Mouse (Mus musculus) hindbrain, postnatal 0 days (tissue): ENCODE results near the gene Etv1. TPM values are rescaled to one million over a fixed set of nuclear protein-coding genes. Genes with fewer than 3 reads are reported as not detected.
A peak's percentile ranks its signal among the peaks of the same experiment; 100 is the strongest.

Source experiments
- ATAC-seq: fragments of 200-750 bp; cut with Nextera tagmentation; 2 replicates; pipeline ENCODE4 v1.8.0; 2017; ENCODE audit warnings: mild to moderate bottlenecking, moderate TSS enrichment, moderate library complexity
- DNase-seq: peaks from one replicate; pipeline ENCODE4 v3.0.0-alpha.2; 2015; ENCODE audit warnings: low spot score
- H3K27ac ChIP-seq: fragments of 300-500 bp; sonication (generic); 2 replicates; pipeline ENCODE4 v1.5.1; 2014; ENCODE audit warnings: mild to moderate bottlenecking
- H3K27me3 ChIP-seq: fragments of 300-500 bp; sonication (generic); 2 replicates; pipeline ENCODE4 v1.6.1; 2014; ENCODE audit warnings: low read length, mixed read lengths; ENCODE audit not compliant: insufficient read depth
- H3K36me3 ChIP-seq: fragments of 300-500 bp; sonication (generic); 2 replicates; pipeline ENCODE4 v1.6.1; 2014; ENCODE audit warnings: low read length, mixed read lengths; ENCODE audit not compliant: insufficient read depth
- H3K4me1 ChIP-seq: fragments of 300-500 bp; sonication (generic); 2 replicates; pipeline ENCODE4 v1.6.1; 2014; ENCODE audit warnings: antibody characterized with exemption, low read length, mixed read lengths; ENCODE audit not compliant: insufficient read depth
- H3K4me2 ChIP-seq: fragments of 300-500 bp; sonication (generic); 2 replicates; pipeline ENCODE4 v1.6.1; 2014; ENCODE audit warnings: low read depth, mild to moderate bottlenecking, low read length, moderate library complexity, mixed read lengths
- H3K4me3 ChIP-seq: fragments of 300-500 bp; sonication (generic); 2 replicates; pipeline ENCODE4 v1.5.1; 2014; ENCODE audit warnings: low read length
- H3K9ac ChIP-seq: fragments of 300-500 bp; sonication (generic); replicated peaks from 2 replicates; pipeline ENCODE4 v1.6.1; 2014; ENCODE audit warnings: mild to moderate bottlenecking, low read length, moderate library complexity, mixed read lengths
- H3K9me3 ChIP-seq: fragments of 300-500 bp; sonication (generic); 2 replicates; pipeline ENCODE4 v1.6.1; 2016; ENCODE audit warnings: low read length, mixed read lengths
- CTCF ChIP-seq: IDR thresholded peaks from 2 replicates; pipeline ENCODE4 v1.5.1; 2016; ENCODE audit warnings: antibody characterized with exemption, control low read depth, low read depth
- WGBS: fragments of 180-500 bp; shearing (Covaris S2); extraction: QIAGEN DNeasy Blood & Tissue Kit; methylation state at CpG from one replicate; pipeline ENCODE4 v1.1.7; 2014; 5-methylcytosine and 5-hydroxymethylcytosine counted together
- polyA plus RNA-seq: library from polyadenylated mRNA; unstranded; fragments of >200 nt; fragmentation: Nextera tagmentation; extraction: Ambion mirVana; gene quantifications from 2 replicates; pipeline ENCODE4 v1.2.1, GENCODE M21; 2015
- total RNA-seq: library from RNA; depleted of rRNA; stranded (reverse); fragments of >200 nt; gene quantifications from 2 replicates; pipeline ENCODE4 v1.2.3, GENCODE M21; 2014

Etv1 gene
- total and polyA plus RNA-seq, 2 experiments from 2014 or later, result 19.3 to 24.5 TPM

DNA sequence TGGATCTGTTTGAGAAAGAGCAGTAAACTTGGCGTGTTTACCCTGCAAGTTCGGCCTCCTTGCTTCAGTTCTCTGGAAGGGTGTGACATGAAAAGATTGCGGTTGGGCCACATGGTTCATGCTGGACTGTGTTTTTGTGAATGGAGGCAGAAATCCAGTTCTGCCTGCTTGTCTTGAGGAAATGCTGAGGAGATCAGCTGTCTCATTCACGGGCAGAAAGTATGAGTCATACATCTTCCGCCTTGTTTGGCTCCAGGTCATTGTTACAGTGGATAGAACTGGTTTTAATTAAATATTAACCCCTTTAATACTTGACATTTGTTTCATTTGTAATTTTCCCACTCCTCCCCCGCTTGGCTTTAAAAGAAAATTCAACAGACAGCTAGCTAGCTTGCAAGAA is 9.4 kb downstream of the Etv1 start:
- H3K27ac ChIP-seq, result peak overlapping the region; percentile 45; the same call in 1 of the 2 replicates
- H3K4me3 ChIP-seq, result no peak overlapping the region
- no peaks in the 10 kb centered on the region for H3K9me3 ChIP-seq
- WGBS, result 41% methylated on average over 6 of the region's 6 CpGs
- TF ChIP-seq CTCF, result no peak
- H3K4me2 ChIP-seq, result peak overlapping the region; percentile 40
- peak; percentile 16 for DNase-seq
- no peaks in the 10 kb centered on the region for H3K27me3 ChIP-seq
- H3K36me3 ChIP-seq, result no peaks in the 10 kb centered on the region
- peak; percentile 69 for ATAC-seq
- H3K9ac ChIP-seq, result no peak overlapping the region
- H3K4me1 ChIP-seq, result no peaks in the 10 kb centered on the region

- no peaks in the 10 kb centered on the region for H3K27me3 ChIP-seq
- no peaks in the 10 kb centered on the region for H3K36me3 ChIP-seq
- TF ChIP-seq CTCF, result no peak
- ATAC-seq (no peak), DNase-seq (no peak)
- no peak overlapping the region for H3K4me3 ChIP-seq
- WGBS, result 95% methylated on average over 10 of the region's 10 CpGs
- no peak overlapping the region for H3K27ac ChIP-seq
- H3K9me3 ChIP-seq, result no peaks in the 10 kb centered on the region
- H3K4me1 ChIP-seq, result no peaks in the 10 kb centered on the region
- no peak overlapping the region for H3K4me2 ChIP-seq
- H3K9ac ChIP-seq, result no peak overlapping the region
Observed at GRCm38 (mm10) chr12:38789789-38790355, 10.7 kb downstream of the Etv1 start.

DNA sequence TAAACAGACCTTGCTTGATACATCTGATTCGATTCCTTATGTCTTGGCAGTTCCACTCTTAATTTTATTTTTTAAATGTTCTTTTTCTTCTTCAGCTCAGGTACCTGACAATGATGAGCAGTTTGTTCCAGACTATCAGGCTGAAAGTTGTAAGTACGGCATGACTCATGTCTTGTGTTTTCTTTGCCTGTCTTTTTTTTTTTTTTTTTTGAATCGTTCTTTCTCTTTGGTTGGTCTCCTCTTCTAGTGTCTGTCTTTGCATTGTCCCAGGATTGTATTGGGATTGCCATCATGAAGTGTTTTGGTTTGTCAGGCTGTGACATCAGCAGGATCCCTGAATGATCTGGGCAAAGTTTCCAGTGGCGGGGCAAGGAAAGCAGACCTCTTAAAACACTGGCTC is 13.9 kb downstream of the Etv1 start:
- no peak for DNase-seq
- no peak for TF ChIP-seq CTCF
- Histone ChIP-seq H3K27ac (no peak overlapping the region), H3K36me3 (no peaks in the 10 kb centered on the region), H3K4me3 (no peak overlapping the region), H3K27me3 (no peaks in the 10 kb centered on the region), H3K4me2 (no peak overlapping the region), H3K4me1 (no peaks in the 10 kb centered on the region), H3K9ac (no peak overlapping the region), H3K9me3 (no peaks in the 10 kb centered on the region)
- 82% methylated on average over 4 of the region's 4 CpGs for WGBS
- ATAC-seq, result no peak

DNA sequence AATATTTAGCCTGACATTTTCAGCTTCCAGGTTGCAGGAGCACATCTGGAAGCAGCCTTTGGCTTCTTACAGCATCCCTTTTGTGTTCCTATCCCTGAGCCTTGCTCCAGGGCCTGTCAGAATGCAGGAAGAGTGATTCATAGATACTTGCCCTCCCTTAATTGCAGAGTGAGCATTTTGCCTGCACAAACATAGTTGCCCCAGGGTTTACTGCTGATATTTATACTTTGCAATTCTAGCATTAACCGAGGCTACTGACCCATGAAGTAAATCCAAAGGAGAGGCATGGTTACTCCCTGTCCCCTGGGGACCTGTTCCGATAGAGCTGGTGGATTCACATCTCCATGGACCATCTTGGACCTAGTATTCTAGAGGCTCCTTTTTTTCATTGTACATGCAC is 14.5 kb downstream of the Etv1 start:
- no peaks in the 10 kb centered on the region for H3K9me3 ChIP-seq
- no peaks in the 10 kb centered on the region for H3K27me3 ChIP-seq
- H3K4me3 ChIP-seq, result no peak overlapping the region
- no peaks in the 10 kb centered on the region for H3K4me1 ChIP-seq
- no peak for ATAC-seq
- DNase-seq, result no peak
- no peak overlapping the region for H3K4me2 ChIP-seq
- no peaks in the 10 kb centered on the region for H3K36me3 ChIP-seq
- H3K27ac ChIP-seq, result no peak overlapping the region
- 57% methylated on average over 2 of the region's 2 CpGs for WGBS
- H3K9ac ChIP-seq, result no peak overlapping the region
- TF ChIP-seq CTCF, result no peak

DNA sequence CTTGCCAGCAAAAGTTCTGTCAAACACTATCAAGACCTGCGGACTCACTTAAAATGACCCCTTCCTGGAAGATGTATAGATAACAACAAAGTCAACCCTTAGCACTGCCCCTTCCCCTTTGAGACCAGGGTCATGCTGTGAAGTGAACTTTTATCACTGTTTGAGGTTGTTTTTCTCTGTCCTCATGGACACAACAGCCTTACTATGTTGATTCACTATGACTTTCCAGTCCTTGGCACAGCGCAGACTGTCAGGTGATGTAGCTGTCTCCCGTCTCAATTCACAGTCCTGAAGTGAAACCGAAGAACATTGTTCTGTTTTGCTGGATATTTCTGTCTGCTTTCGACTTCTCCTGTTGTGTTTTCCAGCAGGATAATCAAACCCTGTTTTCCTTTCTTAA is 27.9 kb downstream of the Etv1 start:
- Histone ChIP-seq H3K27ac (no peak overlapping the region), H3K4me3 (no peak overlapping the region), H3K4me1 (no peaks in the 10 kb centered on the region), H3K36me3 (no peaks in the 10 kb centered on the region), H3K9me3 (no peaks in the 10 kb centered on the region), H3K27me3 (no peaks in the 10 kb centered on the region), H3K4me2 (no peak overlapping the region), H3K9ac (no peak overlapping the region)
- WGBS, result 68% methylated on average over 5 of the region's 5 CpGs
- ATAC-seq, result no peak
- no peak for DNase-seq
- TF ChIP-seq CTCF, result no peak

- Histone ChIP-seq H3K36me3 (no peaks in the 10 kb centered on the region), H3K4me2 (no peak overlapping the region), H3K27ac (no peak overlapping the region), H3K4me1 (no peaks in the 10 kb centered on the region), H3K27me3 (no peaks in the 10 kb centered on the region), H3K9ac (no peak overlapping the region), H3K4me3 (no peak overlapping the region), H3K9me3 (no peaks in the 10 kb centered on the region)
- no peak for DNase-seq
- no peak for ATAC-seq
- 73% methylated on average over 6 of the region's 6 CpGs for WGBS
- no peak for TF ChIP-seq CTCF
Observed at GRCm38 (mm10) chr12:38812392-38812791, 33.2 kb downstream of the Etv1 start.

GRCm38 (mm10) chr12:38814010-38814786 is 35.0 kb downstream of the Etv1 start:
- Histone ChIP-seq H3K4me3 (no peak overlapping the region), H3K27ac (no peak overlapping the region), H3K27me3 (no peaks in the 10 kb centered on the region), H3K36me3 (no peaks in the 10 kb centered on the region), H3K9me3 (no peaks in the 10 kb centered on the region), H3K4me2 (no peak overlapping the region), H3K4me1 (no peaks in the 10 kb centered on the region), H3K9ac (no peak overlapping the region)
- no peak for DNase-seq
- no peak for TF ChIP-seq CTCF
- WGBS, result 79% methylated on average over 6 of the region's 6 CpGs
- ATAC-seq, result no peak
